Mouse (Mus musculus): ENCODE measurements around the gene Tsx.
"Not testable (repeated sequence)": the region's sequence is repeated elsewhere in the genome, so short reads cannot be mapped to it uniquely, and the experiment has no call there.

The Tsx gene

GRCm38 (mm10) chrX:103414167-103414566 is at the start of gene Tsx:
Gene Tsx, plus strand, starts transcription at chrX:103414467.
- DNase-seq (ENCODE audit: low spot score in 2 of 2), result no peak

GRCm38 (mm10) chrX:103366201-103366600 is 48.1 kb upstream of the Tsx start:
- DNase-seq (ENCODE audit: low spot score in 2 of 2), result no peak

DNA sequence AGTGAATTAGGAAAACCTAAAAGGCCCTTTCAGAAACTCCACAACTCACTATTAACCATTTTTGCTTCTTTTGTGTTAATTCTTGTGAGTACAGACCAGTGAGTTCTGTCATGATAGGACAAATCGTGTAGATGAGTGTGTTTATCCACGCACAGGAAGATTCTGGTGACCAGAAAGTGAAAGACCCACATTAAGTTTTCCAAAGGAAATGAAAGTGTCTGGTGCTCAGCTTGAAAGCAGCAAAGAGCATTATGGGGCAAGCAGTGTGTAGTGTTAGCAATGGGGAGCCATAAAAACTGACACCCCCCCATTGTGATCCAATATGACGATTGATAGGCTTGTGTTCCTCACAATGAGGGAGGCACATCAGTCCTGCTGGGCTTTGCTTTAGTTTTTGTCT is 45.6 kb upstream of the Tsx start:
- DNase-seq (ENCODE audit: low spot score in 2 of 2), result no peak

DNA sequence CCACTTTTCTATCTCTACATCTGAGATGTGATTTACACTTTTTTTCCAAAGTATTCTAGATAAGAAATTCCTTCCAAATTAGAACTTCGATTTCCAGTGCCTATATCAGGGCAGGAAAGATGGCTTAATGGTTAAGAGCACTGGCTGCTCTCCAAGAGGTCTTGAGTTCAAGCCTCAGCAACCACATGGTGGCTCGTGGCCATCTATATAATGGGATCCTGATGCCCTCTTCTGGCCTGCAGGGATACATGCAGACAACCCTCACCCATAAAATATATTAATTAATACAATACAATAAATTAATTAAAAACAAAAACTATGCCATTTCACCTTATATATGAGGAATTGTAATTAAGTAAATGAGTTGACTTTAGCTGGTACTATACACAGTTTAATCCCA is 43.0 kb upstream of the Tsx start:
- no peak for DNase-seq (ENCODE audit: low spot score in 2 of 2)

GRCm38 (mm10) chrX:103371627-103372026 is 42.6 kb upstream of the Tsx start:
- no peak for DNase-seq (ENCODE audit: low spot score in 2 of 2)

DNA sequence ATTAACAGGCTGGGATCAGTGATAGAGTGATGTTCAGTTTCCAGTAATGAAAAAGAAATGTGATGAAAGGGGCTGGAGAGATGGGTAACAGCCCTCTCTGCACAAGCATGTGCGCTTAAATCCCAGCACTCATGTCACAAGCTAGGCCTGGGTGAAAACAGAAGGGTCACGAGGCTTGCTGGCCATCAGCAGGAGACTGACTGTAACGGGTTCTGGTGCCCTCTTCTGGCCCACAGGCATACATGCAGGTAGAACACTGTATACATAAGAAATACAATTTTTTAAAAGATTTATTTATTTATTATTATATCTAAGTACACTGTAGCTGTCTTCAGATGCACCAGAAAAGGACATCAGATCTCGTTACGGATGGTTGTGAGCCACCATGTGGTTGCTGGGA is 40.0 kb upstream of the Tsx start:
- no peak for DNase-seq (ENCODE audit: low spot score in 2 of 2)

DNA sequence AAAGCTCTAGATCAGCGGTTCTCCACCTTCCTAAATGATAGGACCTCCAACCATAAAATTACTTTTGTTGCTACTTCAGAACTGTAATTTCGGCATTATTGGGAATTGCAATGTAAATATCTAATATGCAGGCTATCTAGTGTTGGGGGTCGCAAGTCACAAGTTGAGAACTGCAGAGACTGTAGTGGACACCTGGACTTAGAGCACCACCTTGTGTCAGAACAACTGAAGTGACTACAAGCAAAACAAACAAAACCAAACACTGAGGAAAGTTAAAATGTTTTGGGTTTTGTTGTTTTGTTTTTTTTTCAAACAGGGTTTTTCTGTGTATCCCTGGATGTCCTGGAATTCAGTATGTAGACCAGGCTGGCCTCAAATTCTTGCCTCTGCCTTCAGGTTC is 29.7 kb upstream of the Tsx start:
- no peak for DNase-seq (ENCODE audit: low spot score in 2 of 2)

DNA sequence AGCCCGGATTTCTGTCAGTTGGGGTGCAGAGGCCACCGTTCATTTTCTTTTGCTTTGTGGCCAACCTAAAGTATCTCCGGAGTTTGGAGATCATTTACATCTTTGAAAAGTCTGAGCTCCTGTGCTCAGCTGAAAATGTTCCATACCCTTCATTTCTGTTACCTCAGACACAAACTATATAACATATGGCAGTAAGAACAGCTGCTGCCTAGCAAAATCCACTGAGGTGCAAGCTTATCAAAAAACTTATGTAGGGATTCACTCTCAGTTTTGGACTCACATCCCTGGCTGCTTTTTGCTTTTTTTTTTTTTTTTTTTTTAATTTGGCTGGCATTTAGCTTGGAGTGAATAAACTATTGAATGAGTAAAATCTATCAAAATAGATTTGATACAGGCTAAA is 26.1 kb upstream of the Tsx start:
- no peak for DNase-seq (ENCODE audit: low spot score in 2 of 2)

- no peak for DNase-seq (ENCODE audit: low spot score in 2 of 2)
Observed at GRCm38 (mm10) chrX:103393841-103394240, 20.4 kb upstream of the Tsx start.

DNA sequence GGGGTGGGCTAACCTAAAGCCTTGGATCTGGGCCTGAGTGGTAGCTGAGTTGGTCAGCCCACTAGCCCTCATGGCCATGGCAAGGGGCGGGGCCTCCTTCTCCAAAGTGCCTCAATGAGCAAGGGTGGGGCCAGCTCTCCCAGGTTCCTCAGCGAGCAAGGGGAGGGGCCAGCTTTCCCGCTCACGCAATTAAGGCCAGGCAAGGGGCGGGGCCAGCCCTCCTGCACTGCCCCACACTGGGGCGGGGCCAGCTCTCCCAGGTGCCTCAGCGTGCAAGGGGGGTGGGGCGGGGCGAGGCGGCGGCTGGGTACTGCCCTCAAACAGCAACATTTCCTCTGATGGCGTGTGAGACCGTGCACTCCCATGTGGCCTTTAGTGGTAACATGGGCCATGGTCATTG is 9.2 kb upstream of the Tsx start:
- DNase-seq (ENCODE audit: low spot score in 2 of 2), result no peak

DNA sequence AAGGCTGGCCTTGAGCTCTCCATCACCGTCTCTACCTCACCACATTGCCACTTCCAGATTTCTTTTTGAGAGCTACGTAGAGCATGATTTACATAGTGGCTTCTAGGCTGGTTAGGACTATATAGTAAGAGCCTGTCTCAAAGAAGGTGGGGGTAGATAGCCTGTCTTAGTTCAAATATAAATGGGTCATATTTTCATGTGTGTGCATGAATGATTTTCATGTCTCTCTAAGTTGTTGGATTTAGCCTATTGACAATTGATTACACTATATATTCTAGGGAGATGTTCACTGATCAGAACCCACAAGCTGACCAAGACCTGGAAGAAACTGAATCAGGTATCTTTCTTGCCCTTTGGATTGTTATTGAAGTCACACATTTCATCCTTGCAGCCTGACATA is 7.4 kb downstream of the Tsx start, which contains the start of gene Gm26992:
Gm26992 (plus strand) TSS at position 301 of the 400 bp plus-strand sequence.
- no peak for DNase-seq (ENCODE audit: low spot score in 2 of 2)

DNA sequence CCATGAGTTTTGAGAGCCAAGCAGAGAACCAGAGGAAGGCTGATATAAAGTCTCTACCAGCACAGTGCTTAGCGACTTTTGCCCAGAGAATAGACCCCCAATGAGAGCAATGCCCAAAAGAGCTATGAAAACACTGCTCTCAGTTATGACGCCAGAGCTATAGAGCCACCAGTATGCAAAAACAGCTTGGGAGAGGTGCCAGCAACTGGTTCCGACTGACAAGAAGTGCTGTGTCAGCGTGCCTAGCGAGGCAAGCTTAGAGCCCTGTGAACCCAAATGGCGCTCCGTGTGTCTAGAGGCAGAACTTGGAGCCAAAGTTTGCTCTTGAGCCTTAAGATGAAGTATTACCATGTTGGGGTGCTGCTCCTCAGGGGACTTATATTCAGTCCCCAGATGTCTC is 13.4 kb downstream of the Tsx start:
- DNase-seq (ENCODE audit: low spot score in 2 of 2), result no peak

GRCm38 (mm10) chrX:103432293-103432692 is 18.0 kb downstream of the Tsx start:
- no peak for DNase-seq (ENCODE audit: low spot score in 2 of 2)

DNA sequence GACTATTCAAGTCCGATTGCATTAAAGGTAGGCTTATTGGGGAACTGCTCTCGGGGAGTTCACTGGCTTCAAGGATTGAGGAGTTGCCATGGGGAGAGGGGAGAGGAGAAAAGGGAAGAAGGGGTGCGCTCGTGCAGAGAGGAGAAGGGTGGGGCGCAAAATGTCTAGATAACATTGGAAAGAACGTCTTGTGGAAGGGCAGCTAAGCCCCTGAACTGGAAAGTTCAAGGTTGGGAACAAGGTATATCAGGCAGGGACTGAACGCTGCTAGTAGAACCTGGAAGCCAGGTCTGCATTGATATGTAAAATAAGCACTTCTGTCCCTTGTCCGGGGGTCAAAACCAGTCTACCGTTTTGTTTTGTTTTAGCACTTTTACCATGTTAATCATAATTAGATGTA is 23.8 kb downstream of the Tsx start:
- DNase-seq (ENCODE audit: low spot score in 2 of 2), result no peak

- DNase-seq (ENCODE audit: low spot score in 2 of 2), result no peak
Observed at GRCm38 (mm10) chrX:103440803-103441202, 26.5 kb downstream of the Tsx start.

DNA sequence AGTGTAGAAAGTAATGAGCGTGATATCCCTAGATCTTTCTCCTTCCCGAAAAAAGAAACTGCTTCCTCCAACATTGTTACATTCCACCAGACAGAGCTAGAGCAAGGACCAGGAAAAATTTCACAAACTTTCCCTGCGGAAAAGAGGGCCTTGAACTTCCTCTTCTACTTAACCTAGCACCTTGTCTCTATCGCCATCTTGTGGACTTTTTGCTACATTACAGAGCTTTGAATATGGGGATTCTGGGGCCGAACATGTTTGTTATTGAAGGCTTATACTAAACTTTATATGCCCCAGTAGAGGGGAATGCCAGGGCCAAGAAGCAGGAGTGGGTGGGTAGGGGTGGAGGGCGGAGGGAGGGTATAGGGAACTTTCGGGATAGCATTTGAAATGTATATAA is 29.5 kb downstream of the Tsx start:
- DNase-seq (ENCODE audit: low spot score in 2 of 2), result no peak

GRCm38 (mm10) chrX:103447539-103448169 is 33.4 kb downstream of the Tsx start:
- DNase-seq (ENCODE audit: low spot score in 2 of 2), result peak; percentile 9 to 15

GRCm38 (mm10) chrX:103448429-103448828 is 34.2 kb downstream of the Tsx start:
- DNase-seq (ENCODE audit: low spot score in 2 of 2), result not testable (repeated sequence)

- not testable (repeated sequence) for DNase-seq (ENCODE audit: low spot score in 2 of 2)
Observed at GRCm38 (mm10) chrX:103448943-103449722, 34.9 kb downstream of the Tsx start.

DNA sequence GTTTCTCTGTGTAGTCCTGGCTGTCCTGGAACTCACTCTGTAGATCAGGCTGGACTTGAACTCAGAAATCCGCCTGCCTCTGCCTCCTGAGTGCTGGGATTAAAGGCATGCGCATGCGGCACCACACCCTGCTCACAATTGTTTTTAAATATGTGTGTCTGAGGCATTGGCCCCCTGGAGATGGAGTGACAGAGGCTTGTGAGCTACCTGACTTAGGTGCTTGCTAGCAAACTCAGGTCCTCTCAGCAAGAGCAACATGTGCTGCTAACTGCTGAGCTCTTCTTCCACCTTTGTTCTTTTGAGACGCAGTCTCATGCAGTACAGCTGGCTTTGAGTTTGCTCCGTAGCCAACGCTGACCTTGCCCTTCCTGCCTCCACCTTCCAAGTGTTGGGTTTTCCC is 38.5 kb downstream of the Tsx start:
- DNase-seq (ENCODE audit: low spot score in 2 of 2), result no peak

GRCm38 (mm10) chrX:103460056-103460455 is 45.8 kb downstream of the Tsx start:
- DNase-seq (ENCODE audit: low spot score in 2 of 2), result no peak

DNA sequence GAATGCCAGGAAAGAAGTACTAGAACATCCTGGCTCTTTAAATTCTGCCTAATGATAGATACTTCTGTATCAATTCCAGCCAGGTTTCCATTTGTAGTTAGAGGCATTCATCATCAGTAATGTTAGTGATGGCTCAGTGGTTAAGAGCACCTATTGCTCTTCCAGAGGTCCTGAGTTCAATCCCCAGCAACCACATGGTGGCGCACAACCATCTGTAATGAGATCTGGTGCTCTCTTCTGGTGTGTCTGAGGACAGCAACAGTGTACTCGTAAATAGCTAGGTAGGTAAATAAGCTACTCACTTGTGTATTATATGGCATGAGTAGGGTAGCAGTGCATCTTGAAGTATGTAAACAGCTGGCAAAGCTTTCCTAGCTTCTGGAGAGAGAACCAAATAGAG is 54.7 kb downstream of the Tsx start:
- DNase-seq (ENCODE audit: low spot score in 2 of 2), result no peak

DNA sequence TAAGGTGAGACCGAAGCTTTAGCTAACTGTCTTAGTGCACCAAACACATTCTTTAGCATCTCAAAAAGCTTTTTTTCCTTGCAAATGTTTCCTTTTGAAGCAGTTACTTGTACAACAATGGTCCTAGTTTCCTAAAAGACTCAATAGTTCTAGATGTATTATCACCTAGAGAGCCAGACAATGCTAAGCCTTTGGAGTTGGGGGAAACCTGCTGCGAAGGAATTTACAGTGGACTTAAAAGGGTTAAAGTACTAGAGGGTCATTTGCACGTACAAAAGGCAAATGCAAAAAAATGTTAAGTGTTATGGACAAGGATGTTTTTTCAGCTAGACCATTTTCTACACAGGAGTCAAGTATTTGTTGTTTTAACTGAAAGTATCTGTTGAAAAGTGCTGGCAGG is 58.1 kb downstream of the Tsx start:
- DNase-seq (ENCODE audit: low spot score in 2 of 2), result no peak

Measured in frontal cortex, postnatal 14 days (tissue).